Mouse (Mus musculus) kidney, adult 2 months (tissue): ENCODE results near the gene Pard6b. TPM values are rescaled to one million over a fixed set of nuclear protein-coding genes. Genes with fewer than 3 reads are reported as not detected.
A peak's percentile ranks its signal among the peaks of the same experiment; 100 is the strongest.

Experiments
- DNase-seq: peaks from one replicate; pipeline ENCODE4 v3.0.0; 2021
- H3K27ac ChIP-seq: fragments of 200-500 bp; 2 replicates; pipeline ENCODE4 v1.5.1; 2012; ENCODE audit warnings: low read depth, low read length, control low read depth, inconsistent platforms; ENCODE audit not compliant: insufficient read depth
- H3K27me3 ChIP-seq: fragments of 200-500 bp; replicated peaks from 2 replicates; pipeline ENCODE4 v1.6.1; 2012; ENCODE audit warnings: mild to moderate bottlenecking, moderate library complexity, low read length, inconsistent platforms; ENCODE audit not compliant: control insufficient read depth, insufficient read depth
- H3K36me3 ChIP-seq: fragments of 200-500 bp; 2 replicates; pipeline ENCODE4 v1.6.1; 2012; ENCODE audit warnings: mild to moderate bottlenecking, moderate library complexity, low read length, inconsistent platforms; ENCODE audit not compliant: control insufficient read depth, insufficient read depth
- H3K4me1 ChIP-seq: fragments of 200-500 bp; 2 replicates; pipeline ENCODE4 v1.6.1; 2011; ENCODE audit warnings: low read length; ENCODE audit not compliant: control insufficient read depth, insufficient read depth
- H3K4me3 ChIP-seq: fragments of 200-500 bp; 2 replicates; pipeline ENCODE4 v1.5.1; 2011; ENCODE audit warnings: mild to moderate bottlenecking, low read depth, low read length, control low read depth; ENCODE audit not compliant: insufficient read depth
- CTCF ChIP-seq: fragments of 200-500 bp; conservative IDR thresholded peaks from 2 replicates; pipeline ENCODE4 v1.5.1; 2011; ENCODE audit warnings: low read depth, mild to moderate bottlenecking, control low read depth, low read length, moderate library complexity, mixed read lengths; ENCODE audit not compliant: insufficient read depth, insufficient read length
- POLR2A ChIP-seq: fragments of 200-500 bp; IDR thresholded peaks from one replicate; pipeline ENCODE4 v1.6.1; 2011; ENCODE audit warnings: low read depth, low read length, control low read depth
- WGBS: fragments of 180-500 bp; shearing (Covaris S2); methylation state at CpG from one replicate; pipeline ENCODE4 v1.1.7; 2018; 5-methylcytosine and 5-hydroxymethylcytosine counted together
- polyA plus RNA-seq: library from polyadenylated mRNA; depleted of rRNA; stranded (reverse); fragments of >200 nt; gene quantifications from 2 replicates; pipeline ENCODE4 v1.2.3, GENCODE M21; 2012

Pard6b gene
- polyA plus RNA-seq, 1 experiment, result 44.4 TPM

DNA sequence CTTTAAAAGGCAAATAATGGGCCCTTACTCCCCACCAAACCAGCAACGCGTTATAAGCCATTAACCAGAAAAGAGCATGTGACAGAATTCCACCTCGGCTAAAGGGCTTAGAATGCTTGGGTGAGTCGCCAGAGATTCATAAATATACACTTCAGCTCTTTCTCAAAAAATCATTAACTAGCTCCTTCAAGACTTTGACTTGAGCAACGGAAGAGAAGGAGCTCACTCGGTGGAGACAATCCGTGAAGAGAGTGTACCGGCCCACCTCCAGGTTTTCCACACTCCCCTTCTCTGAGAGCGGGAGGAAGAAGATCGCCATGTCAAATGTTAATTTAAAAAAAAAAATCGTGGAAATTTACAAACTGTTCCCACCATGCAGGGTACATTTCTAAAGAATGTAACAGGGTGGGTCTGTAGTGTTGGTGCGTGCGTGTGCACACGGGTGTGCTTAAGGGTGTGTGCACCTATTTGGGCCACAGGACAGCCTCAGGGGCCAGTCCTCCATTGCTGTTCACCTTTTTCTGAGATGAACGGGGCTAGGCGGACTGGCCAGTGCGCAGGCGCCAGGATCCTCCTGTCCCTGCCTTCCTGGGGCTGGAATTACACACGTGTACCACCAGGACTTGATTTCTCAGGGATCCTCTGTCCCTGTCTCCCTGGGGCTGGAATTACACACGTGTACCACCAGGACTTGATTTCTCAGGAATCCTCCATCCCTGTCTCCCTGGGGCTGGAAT is 3.8 kb upstream of the Pard6b start:
- TF ChIP-seq CTCF (no peak), POLR2A (no peak)

DNA sequence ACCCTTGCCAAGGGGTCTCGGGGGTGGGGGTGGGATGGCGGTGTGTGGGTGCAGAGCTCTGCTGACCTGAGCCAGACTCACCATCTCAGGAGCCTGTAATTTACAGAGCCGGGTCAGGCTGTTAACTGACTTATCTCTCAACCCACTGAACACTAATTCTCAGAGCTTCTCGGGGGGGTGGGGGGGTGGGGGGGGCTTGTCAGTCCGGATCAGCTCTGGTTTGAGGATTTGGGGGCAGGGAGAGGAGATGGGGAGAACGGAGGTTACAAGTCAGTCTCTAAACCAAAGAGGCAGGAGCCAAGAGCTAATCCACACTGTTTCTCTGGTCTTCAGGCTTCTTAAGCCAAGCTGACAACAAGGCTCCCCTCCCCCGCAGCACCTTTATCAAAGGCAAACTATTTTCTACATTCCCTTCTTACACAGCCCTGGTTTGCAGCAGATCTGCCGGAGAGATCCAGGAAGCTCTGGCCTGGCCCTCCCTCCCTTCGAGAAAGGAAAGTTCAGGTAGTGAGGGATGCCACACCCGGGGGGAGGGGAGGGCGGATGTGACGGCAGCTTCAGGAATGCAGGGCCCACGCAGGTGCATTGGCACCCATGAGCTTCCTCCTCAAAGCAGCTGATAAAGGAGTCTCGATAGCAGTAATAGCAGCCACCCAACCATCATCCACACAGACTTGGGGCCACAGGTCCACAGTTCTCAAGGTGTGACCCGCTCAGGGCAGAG is 2.5 kb upstream of the Pard6b start:
- 21% methylated on average over 15 of the region's 15 CpGs for WGBS
- peak overlapping the region; percentile 97 for H3K27ac ChIP-seq
- H3K27me3 ChIP-seq, result no peaks in the 10 kb centered on the region
- TF ChIP-seq CTCF (no peak), POLR2A (peak; percentile 34)
- peaks cover 45% of the 10 kb centered on the region for H3K4me1 ChIP-seq
- peak; percentile 87 for DNase-seq
- H3K36me3 ChIP-seq, result no peaks in the 10 kb centered on the region
- H3K4me3 ChIP-seq, result peak overlapping the region; percentile 38

More for the DNA sequence above, 3.8 kb upstream of the Pard6b start:
- Histone ChIP-seq H3K27ac (peak overlapping the region; percentile 97), H3K36me3 (no peaks in the 10 kb centered on the region), H3K4me3 (peak overlapping the region; percentile 25; the same call in 1 of the 2 replicates), H3K4me1 (peaks cover 51% of the 10 kb centered on the region), H3K27me3 (no peaks in the 10 kb centered on the region)
- WGBS, result 25% methylated on average over 20 of the region's 20 CpGs
- peak; percentile 92 for DNase-seq

DNA sequence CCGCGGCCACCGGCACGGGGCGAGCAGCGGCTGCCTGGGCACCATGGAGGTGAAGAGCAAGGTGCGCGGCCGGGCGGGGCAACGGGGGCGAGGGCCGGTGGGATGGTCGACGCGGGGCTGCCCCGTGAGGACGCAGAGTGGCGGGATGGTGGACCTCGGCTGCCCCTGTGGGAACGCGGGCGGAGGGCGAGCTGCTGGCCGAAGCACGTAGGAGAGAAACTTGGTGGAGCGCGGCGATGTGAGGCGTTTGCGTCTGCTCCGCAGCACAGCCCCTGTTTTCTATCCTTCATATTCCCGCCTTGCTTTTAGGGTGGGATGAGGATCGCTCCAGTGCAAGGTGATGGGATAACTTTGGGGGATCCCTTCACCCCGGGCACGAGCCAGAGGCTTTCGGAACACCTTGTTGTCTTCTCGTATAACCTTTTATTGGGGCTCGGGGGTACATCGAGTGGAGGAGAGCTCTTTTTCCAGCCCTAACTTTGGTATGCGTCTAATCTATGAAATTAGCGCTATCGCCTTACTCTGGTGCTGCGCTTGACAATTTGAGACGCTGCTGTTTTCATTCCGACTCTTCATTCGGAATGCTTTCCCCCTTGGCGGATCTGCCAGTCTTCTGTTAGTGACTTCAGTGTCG is 612 bp downstream of the Pard6b start:
- Histone ChIP-seq H3K36me3 (no peaks in the 10 kb centered on the region), H3K27me3 (no peaks in the 10 kb centered on the region), H3K4me1 (peaks cover 41% of the 10 kb centered on the region), H3K27ac (peak overlapping the region; percentile 76), H3K4me3 (peak overlapping the region; percentile 71)
- DNase-seq, result no peak
- no peak for TF ChIP-seq POLR2A
- TF ChIP-seq CTCF, result no peak
- 1% methylated on average over 48 of the region's 49 CpGs for WGBS

DNA sequence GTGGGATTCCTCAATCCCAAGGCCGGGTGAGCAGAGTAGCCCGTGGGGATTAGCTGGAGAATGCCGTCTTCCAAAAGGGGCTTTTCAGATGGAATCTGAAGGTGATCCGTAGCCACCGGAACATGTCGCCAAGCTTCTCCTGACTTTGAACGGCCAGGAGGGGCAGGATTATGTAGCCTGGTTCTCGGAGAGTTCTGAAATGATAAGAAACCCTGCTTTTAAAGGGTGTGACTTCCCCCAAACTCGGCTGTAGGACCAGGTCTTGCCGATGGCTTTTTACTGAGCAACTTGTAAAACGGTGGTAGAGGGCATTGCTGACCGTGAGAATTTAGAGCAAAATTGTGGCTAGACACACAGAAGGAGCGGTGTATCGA is 1.1 kb downstream of the Pard6b start:
- WGBS, result 4% methylated on average over 14 of the region's 14 CpGs

DNA sequence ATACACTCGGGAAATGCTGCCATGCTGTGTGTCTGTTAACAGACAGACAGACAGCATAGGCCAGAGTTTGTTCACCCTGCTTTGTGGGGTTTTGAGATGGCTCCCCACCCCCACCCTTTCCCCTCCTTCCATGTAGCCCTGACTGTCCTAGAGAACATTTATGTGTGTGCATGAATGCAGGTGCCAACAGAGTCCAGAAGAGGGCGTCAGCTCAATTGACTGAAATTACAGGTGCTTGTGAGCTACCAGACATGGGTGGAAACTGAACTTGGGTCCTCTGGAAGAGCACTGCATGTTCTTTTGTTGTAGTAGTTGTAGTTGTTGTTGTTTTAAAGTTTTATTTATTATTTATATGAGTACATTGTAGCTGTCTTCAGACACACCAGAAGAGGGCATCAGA is 2.8 kb downstream of the Pard6b start:
- DNase-seq, result no peak
- no peaks in the 10 kb centered on the region for H3K27me3 ChIP-seq
- no peak overlapping the region for H3K27ac ChIP-seq
- H3K4me1 ChIP-seq, result peaks cover 37% of the 10 kb centered on the region; the same call in 1 of the 2 replicates
- WGBS, result 40% methylated on average over 2 of the region's 2 CpGs
- no peak for TF ChIP-seq POLR2A
- TF ChIP-seq CTCF, result peak; percentile 29; the same call in 1 of the 2 replicates
- H3K36me3 ChIP-seq, result no peaks in the 10 kb centered on the region; the same call in 1 of the 2 replicates
- 0 out of 2 replicates have a peak overlapping the region, but pooled peaks have one; percentile 12 for H3K4me3 ChIP-seq

More for the DNA sequence above, 1.1 kb downstream of the Pard6b start:
- no peaks in the 10 kb centered on the region for H3K36me3 ChIP-seq
- peaks cover 43% of the 10 kb centered on the region; the same call in 1 of the 2 replicates for H3K4me1 ChIP-seq
- no peaks in the 10 kb centered on the region for H3K27me3 ChIP-seq
- peak overlapping the region; percentile 71 for H3K4me3 ChIP-seq
- peak overlapping the region; percentile 76 for H3K27ac ChIP-seq
- no peak for TF ChIP-seq POLR2A
- TF ChIP-seq CTCF, result no peak
- no peak for DNase-seq

DNA sequence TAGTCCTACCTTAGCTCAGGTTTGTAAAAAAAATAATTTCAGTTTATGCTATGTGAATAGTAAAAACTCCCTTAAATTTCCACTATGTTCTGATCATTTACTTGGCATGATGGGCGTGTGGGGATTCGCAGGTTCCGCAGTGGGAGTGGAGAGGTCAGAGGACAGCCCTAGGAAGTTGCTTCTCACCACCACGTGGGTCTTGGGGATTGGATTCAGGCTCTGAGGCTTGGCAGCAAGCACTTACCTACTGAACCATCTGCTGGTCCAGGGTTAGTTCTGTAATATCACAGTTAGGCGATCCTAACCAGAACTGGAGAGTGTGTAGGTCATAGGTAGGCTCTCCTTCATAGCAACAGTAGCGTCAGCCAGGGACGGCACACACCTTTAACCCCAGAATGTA is 3.4 kb downstream of the Pard6b start:
- H3K27ac ChIP-seq, result peak overlapping the region; percentile 32
- no peak overlapping the region for H3K4me3 ChIP-seq
- no peaks in the 10 kb centered on the region; the same call in 1 of the 2 replicates for H3K36me3 ChIP-seq
- H3K4me1 ChIP-seq, result peaks cover 36% of the 10 kb centered on the region; the same call in 1 of the 2 replicates
- 45% methylated on average over 7 of the region's 7 CpGs for WGBS
- DNase-seq, result peak; percentile 78
- no peak for TF ChIP-seq POLR2A
- TF ChIP-seq CTCF, result no peak
- no peaks in the 10 kb centered on the region for H3K27me3 ChIP-seq
